In the genomic region with DNA sequence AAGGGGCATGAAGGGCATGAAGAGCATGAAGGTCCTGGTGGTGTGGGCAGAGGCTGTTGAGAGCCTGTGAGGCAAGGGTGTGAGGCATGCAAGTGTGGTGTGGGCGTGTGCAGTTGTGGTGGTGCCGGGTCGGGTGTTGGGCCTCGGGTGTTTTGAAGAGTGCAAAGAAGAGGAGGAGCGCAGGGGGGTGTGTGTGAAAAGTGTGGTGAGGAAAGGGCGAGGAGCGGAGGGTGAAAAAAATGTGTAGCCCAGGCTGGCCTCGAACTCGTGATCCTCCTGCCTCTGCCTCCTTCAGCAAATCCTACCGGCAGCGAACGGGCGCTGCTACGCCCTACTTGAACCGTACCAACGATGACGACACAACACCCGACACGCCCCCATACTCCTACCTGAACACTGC, we compare ENCODE assay signal across 8 mouse cellular contexts. TPM values are rescaled to one million over a fixed set of nuclear protein-coding genes. Genes with fewer than 3 reads are reported as not detected.
DNase-seq lines count a peak whose midpoint lies in the region; ATAC-seq and TF ChIP-seq lines count a peak whose summit lies in the region.
"Not testable (repeated sequence)": the region's sequence is repeated elsewhere in the genome, so short reads cannot be mapped to it uniquely, and the experiment has no call there.

No protein-coding gene starts in this region.

- not testable (repeated sequence) for H3K27ac ChIP-seq in bone marrow macrophage, adult 2 months (ENCODE audit: insufficient read depth, low read depth, low read length); embryonic facial prominence, embryonic 15.5 days (replicated peaks); intestine, embryonic 15.5 days; liver, embryonic 14.5 days; midbrain, embryonic 13.5 days; stomach, embryonic 15.5 days

- not testable (repeated sequence) for H3K9ac ChIP-seq in embryonic facial prominence, embryonic 15.5 days; intestine, embryonic 15.5 days; liver, embryonic 14.5 days (replicated peaks); midbrain, embryonic 13.5 days (replicated peaks); stomach, embryonic 15.5 days

- not testable (repeated sequence) for TF ChIP-seq POLR2A in bone marrow macrophage, adult 2 months (IDR thresholded peaks at IDR 0.05; ENCODE audit: borderline replicate concordance, low read depth, low read length)

- not testable (repeated sequence) for TF ChIP-seq CTCF in bone marrow macrophage, adult 2 months (IDR thresholded peaks at IDR 0.05; ENCODE audit: low read depth, low read length); liver, embryonic 14.5 days (IDR thresholded peaks at IDR 0.05; ENCODE audit: low read depth)

- H3K36me3 ChIP-seq in embryonic facial prominence, embryonic 15.5 days; intestine, embryonic 15.5 days; liver, embryonic 14.5 days (replicated peaks; ENCODE audit: control insufficient read depth, insufficient read depth, low read depth); midbrain, embryonic 13.5 days; stomach, embryonic 15.5 days: not testable (repeated sequence)

- TF ChIP-seq EP300 in liver, embryonic 14.5 days (IDR thresholded peaks at IDR 0.05; ENCODE audit: low read depth), result not testable (repeated sequence)

- not testable (repeated sequence) for H3K4me1 ChIP-seq in bone marrow macrophage, adult 2 months (ENCODE audit: control insufficient read depth, insufficient read depth, low read length); embryonic facial prominence, embryonic 15.5 days; intestine, embryonic 15.5 days (replicated peaks); liver, embryonic 14.5 days (replicated peaks; ENCODE audit: control insufficient read depth in 2 of 2, insufficient read depth in 2 of 2, low read length in 1 of 2); midbrain, embryonic 13.5 days (replicated peaks); stomach, embryonic 15.5 days

- H3K4me3 ChIP-seq in bone marrow macrophage, adult 2 months (ENCODE audit: insufficient read depth, low read length), result 0 out of 2 replicates have a peak overlapping the region, but pooled peaks have one; percentile 6
- H3K4me3 ChIP-seq in embryonic facial prominence, embryonic 15.5 days (replicated peaks), result peak overlapping the region; percentile 29
- H3K4me3 ChIP-seq in intestine, embryonic 15.5 days (replicated peaks), result peak overlapping the region; percentile 22
- peak overlapping the region in 1 of 2 experiments; percentile 21; a peak in 1 of 4 replicates for H3K4me3 ChIP-seq in liver, embryonic 14.5 days (ENCODE audit: insufficient read depth in 1 of 2, low read depth in 2 of 2, low read length in 2 of 2)
- peak overlapping the region; percentile 25; the same call in 1 of the 2 replicates for H3K4me3 ChIP-seq in midbrain, embryonic 13.5 days (replicated peaks)
- not testable (repeated sequence) for H3K4me3 ChIP-seq in stomach, embryonic 15.5 days (replicated peaks)

- ATAC-seq in embryonic facial prominence, embryonic 15.5 days (ENCODE audit: insufficient number of reproducible peaks, low FRiP score, low TSS enrichment, low read depth); intestine, embryonic 15.5 days; midbrain, embryonic 13.5 days; stomach, embryonic 15.5 days (ENCODE audit: insufficient read depth, low FRiP score, low read depth): not testable (repeated sequence)
- peak; percentile 41; the same call in 1 of the 2 replicates for ATAC-seq in liver, embryonic 14.5 days (ENCODE audit: insufficient read depth)

- not testable (repeated sequence) for H3K9me3 ChIP-seq in embryonic facial prominence, embryonic 15.5 days (replicated peaks); intestine, embryonic 15.5 days; liver, embryonic 14.5 days (ENCODE audit: control insufficient read depth, low read length); midbrain, embryonic 13.5 days; stomach, embryonic 15.5 days

- peak overlapping the region; percentile 39 for H3K4me2 ChIP-seq in embryonic facial prominence, embryonic 15.5 days (replicated peaks)
- H3K4me2 ChIP-seq in intestine, embryonic 15.5 days (replicated peaks), result peak overlapping the region; percentile 43
- H3K4me2 ChIP-seq in liver, embryonic 14.5 days (ENCODE audit: low read depth), result peak overlapping the region; percentile 31; the same call in 1 of the 2 replicates
- H3K4me2 ChIP-seq in midbrain, embryonic 13.5 days (replicated peaks), result peak overlapping the region; percentile 33; the same call in 1 of the 2 replicates
- H3K4me2 ChIP-seq in stomach, embryonic 15.5 days, result peak overlapping the region; percentile 42

- peak; percentile 80 for DNase-seq in 416B (ENCODE audit: low read depth)
- peak; percentile 90 for DNase-seq in heart, adult 11 months
- not testable (repeated sequence) for DNase-seq in liver, embryonic 14.5 days (ENCODE audit: low read depth in 3 of 3, low spot score in 3 of 3)

- H3K27me3 ChIP-seq in embryonic facial prominence, embryonic 15.5 days; intestine, embryonic 15.5 days (replicated peaks); liver, embryonic 14.5 days (ENCODE audit: control insufficient read depth, insufficient read depth, low read length); midbrain, embryonic 13.5 days; stomach, embryonic 15.5 days (replicated peaks): not testable (repeated sequence)

- 49% methylated on average over 9 of the region's 19 CpGs for WGBS in embryonic facial prominence, embryonic 15.5 days
- 47% methylated on average over 9 of the region's 19 CpGs for WGBS in intestine, embryonic 15.5 days
- WGBS in liver, embryonic 14.5 days (ENCODE audit: insufficient replicate concordance), result 46% methylated on average over 7 of the region's 19 CpGs
- 80% methylated on average over 8 of the region's 19 CpGs for WGBS in midbrain, embryonic 13.5 days
- 47% methylated on average over 8 of the region's 19 CpGs for WGBS in stomach, embryonic 15.5 days

RNA-seq across cellular contexts. Expression of a gene that starts 41.5 kb away (rescaled TPM):
- polyA plus RNA-seq in bone marrow macrophage, adult 2 months (2012; ENCODE audit: insufficient read depth, insufficient read length, missing spikeins), result 64.4 and 79.0 TPM in 2 replicates
- polyA plus RNA-seq in embryonic facial prominence, embryonic 15.5 days (2015; fragmentation: Nextera tagmentation; extraction: Ambion mirVana), result 257 and 265 TPM in 2 replicates
- polyA plus RNA-seq in intestine, embryonic 15.5 days (2015; fragmentation: Nextera tagmentation; extraction: Ambion mirVana), result 304 and 326 TPM in 2 replicates
- 27.5 and 42.4 TPM in 2 replicates for polyA plus RNA-seq in liver, embryonic 14.5 days (2012; rRNA removed)
- polyA plus RNA-seq in liver, embryonic 14.5 days (2014; fragmentation: Nextera tagmentation; extraction: Ambion mirVana), result 86.1 and 90.4 TPM in 2 replicates
- polyA plus RNA-seq in midbrain, embryonic 13.5 days (2015; fragmentation: Nextera tagmentation; extraction: Ambion mirVana), result 171 and 175 TPM in 2 replicates
- polyA plus RNA-seq in stomach, embryonic 15.5 days (2015; fragmentation: Nextera tagmentation; extraction: Ambion mirVana), result 280 and 318 TPM in 2 replicates

RNA-seq across cellular contexts. Expression of a gene that starts 58.9 kb away (rescaled TPM):
- 0.33 TPM in 1 of 2 replicates, not detected in the other for polyA plus RNA-seq in bone marrow macrophage, adult 2 months (2012; ENCODE audit: insufficient read depth, insufficient read length, missing spikeins)
- polyA plus RNA-seq in embryonic facial prominence, embryonic 15.5 days (2015; fragmentation: Nextera tagmentation; extraction: Ambion mirVana), result 3.5 and 4.1 TPM in 2 replicates
- 2.3 and 2.4 TPM in 2 replicates for polyA plus RNA-seq in intestine, embryonic 15.5 days (2015; fragmentation: Nextera tagmentation; extraction: Ambion mirVana)
- polyA plus RNA-seq in liver, embryonic 14.5 days (2012; rRNA removed), result 0.17 and 0.19 TPM in 2 replicates
- polyA plus RNA-seq in liver, embryonic 14.5 days (2014; fragmentation: Nextera tagmentation; extraction: Ambion mirVana), result 0.24 and 0.39 TPM in 2 replicates
- polyA plus RNA-seq in midbrain, embryonic 13.5 days (2015; fragmentation: Nextera tagmentation; extraction: Ambion mirVana), result 18.3 and 18.8 TPM in 2 replicates
- 3.2 and 3.5 TPM in 2 replicates for polyA plus RNA-seq in stomach, embryonic 15.5 days (2015; fragmentation: Nextera tagmentation; extraction: Ambion mirVana)
